Mouse (Mus musculus): Measurements from ENCODE around the gene Cldn20.
A peak's percentile ranks its signal among the peaks of the same experiment; 100 is the strongest.

DNA sequence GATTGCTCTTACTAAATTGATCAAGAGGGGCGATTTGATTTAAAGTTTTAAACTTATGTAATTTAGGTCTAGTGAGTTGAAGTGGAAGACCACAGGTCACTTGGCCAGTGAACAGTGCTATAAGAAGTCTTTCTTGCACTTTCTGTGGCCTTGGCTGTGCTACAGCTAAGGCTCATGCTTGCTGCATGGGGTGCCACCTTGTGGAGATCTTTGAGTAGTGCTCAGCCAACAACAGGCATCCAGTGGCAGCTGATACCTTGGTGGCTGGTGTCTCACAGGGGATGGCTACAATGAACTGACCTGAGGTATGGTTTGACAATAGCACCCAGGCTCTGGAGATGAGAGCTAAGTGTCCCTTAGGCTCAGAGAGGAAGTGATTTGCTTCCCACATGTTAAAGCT, 22.5 kb upstream of the Cldn20 start:
- TF ChIP-seq CTCF (IDR thresholded peaks at IDR 0.05; ENCODE audit: low read depth) (peak; percentile 90), EP300 (IDR thresholded peaks at IDR 0.05; ENCODE audit: low read depth) (no peak)
